Mouse (Mus musculus) inflammation-experienced regulatory T-cells, adult 6 months (primary cell): ENCODE data around the gene Fastk. TPM values are rescaled to one million over a fixed set of nuclear protein-coding genes. Genes with fewer than 3 reads are reported as not detected.

Source experiments
- ATAC-seq: one replicate; pipeline ENCODE4 v1.8.0; 2017
- polyA plus RNA-seq, 3 experiments: library from polyadenylated mRNA; unstranded; fragments of 100-300 nt; shearing (Covaris generic); gene quantifications; one replicate each; pipeline ENCODE4 v1.2.1; 2017

Fastk gene
- polyA plus RNA-seq = 10 to 100 TPM; 32.1 to 63.3 (median 63.0) TPM

DNA sequence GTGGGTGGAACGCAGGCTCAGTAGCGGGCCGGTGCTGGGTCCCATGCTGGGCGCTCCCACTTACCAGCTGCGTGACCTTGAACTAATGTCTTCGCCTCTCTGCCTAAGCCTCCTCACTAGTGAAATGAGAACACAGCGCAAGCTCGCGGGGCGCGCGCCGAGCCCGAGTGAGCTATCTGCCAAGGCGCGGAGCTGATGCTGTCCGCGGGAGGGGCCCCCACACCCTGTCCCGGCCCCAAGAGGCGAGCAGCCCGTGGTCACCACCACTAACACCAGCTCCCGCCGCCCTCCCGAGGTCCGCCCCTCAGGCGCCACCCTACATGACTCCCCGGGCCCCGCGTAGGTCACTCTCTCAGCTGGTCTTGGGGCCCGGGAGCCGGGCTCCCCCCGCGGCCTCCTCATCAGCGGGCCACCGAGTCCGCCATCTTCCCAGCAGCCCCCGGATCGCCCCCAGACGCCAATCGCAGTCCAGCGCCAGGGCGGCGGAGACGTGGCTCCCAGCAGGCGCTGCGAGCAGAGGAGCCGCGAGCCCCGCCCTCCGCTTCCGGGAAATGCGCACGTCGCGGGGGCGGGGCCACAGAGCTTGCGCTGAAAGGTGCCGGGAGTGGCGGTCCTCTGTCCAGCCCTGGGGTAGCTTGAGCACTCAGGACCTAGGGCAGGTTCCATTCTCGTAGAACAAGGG, at the start of gene Fastk:
Gene Fastk, minus strand, starts transcription at position 542 of the 682 bp plus-strand sequence.
- ATAC-seq = peak; percentile 74

DNA sequence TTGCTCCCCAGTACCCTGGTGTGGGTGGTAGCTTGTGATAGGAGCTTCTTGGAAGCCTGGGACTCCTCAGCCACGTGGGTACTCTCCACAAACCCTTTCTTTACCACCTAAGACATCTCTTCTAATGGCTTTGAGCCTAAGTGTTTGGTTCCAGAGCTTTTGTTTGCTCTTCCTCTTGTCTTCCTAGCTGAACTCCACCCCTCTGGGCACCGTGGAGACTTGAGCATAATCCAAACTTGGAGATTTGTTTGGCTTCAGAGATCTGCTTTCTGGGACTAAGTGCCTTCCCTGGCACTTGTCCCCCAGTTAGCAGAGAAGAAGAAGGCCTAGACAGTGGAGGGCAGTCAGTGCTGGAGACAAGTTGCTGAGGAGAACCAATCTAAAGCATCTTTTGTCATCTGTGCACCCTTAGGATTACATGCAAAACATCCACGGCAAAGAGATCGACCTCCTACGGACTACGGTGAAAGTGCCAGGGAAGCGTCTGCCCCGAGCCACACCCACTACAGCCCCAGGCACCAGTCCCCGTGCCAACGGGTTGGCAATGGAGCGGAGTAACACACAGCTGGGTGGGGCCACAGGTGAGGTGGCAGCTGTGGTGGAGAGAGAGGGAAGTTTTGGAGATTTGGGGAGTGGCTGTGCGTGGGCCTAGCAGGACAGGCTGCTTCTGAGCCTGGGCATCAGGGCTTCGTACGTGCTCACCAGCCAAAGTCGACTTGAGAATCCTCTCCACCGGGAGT, 47.6 kb upstream of the Fastk start:
- no peak for ATAC-seq

DNA sequence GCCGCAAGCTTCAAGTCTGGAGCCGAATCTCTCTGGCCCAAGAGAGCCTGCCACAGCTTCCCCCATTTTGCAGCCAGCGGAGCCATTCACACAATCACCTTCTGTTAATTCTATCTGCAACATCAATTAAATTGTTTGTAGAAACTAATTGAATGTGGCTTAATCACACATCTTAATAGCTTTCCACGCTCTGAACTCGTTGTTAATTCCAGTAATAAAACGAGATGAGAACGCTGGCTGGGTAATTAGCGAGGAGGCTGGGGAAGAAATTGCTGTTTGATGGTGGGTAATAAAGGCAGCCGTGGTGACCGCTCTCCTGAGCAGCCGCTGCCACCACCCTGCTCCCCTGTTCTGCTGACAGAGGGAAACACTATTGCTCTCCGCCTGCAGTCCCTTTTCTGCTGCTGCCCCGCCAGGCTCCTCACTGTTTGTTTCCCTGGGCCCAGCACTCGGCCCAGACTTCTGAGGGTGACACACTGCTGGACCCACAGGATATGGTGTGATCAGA, 45.4 kb upstream of the Fastk start:
- ATAC-seq = no peak

DNA sequence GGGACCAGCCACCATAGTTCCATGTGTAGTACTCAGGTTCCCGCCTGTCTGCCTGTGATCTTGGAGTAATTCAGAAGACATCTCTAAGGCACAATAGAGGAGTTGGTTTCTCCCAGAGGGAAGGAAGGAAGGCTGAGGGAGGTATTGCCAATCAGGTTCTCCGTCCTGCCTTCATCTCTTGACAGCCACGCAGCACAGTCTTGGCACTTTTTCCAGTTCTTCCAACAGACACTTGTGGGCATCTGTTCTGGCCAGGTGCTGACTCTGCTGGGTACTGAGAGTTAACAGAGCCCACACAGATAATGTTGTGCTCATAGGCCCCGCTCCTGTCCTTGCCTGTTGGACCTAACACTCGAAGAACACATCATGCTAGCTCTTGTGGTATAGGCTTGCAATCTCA, 41.7 kb upstream of the Fastk start:
- ATAC-seq = no peak

DNA sequence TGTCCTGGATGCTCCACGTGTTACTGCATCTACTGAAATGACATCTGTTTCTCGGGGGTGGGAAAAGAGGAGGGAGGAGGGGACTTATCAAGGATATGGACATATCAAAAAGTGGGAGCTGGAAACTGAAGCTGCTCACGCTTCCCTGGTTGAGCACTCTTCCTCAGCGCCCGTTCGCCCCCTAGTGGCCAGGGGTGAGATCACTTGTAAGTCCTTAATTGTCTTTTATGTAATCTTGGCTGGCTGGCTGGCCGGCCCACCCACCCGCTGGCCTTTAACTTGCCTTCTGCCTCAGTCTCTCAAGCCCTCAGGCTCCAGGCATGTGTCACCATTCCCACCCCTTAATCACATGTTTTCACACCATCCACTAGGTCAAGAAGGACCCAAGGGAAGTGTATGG, 41.0 kb upstream of the Fastk start:
- peak; percentile 57 for ATAC-seq

DNA sequence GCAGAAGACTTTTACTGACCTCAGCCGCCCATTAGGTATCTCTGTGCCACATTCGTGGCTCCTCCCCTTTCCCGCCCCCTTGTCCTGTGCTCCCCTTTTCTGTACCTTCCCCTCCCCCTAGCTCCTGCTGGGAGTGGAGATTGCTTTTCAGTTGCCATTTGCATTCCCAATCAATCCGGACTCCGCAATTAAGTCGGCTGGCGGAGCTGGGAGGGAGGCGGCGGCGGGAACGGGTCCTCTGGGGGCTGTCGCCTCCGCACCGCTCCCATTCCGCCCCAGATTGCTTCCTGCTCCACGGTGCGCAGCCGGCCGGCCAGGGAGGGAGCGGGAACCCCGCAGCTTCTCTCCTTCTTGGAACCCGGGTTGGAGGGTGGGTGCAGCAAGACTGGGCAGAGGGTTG, 39.9 kb upstream of the Fastk start:
- ATAC-seq = no peak

DNA sequence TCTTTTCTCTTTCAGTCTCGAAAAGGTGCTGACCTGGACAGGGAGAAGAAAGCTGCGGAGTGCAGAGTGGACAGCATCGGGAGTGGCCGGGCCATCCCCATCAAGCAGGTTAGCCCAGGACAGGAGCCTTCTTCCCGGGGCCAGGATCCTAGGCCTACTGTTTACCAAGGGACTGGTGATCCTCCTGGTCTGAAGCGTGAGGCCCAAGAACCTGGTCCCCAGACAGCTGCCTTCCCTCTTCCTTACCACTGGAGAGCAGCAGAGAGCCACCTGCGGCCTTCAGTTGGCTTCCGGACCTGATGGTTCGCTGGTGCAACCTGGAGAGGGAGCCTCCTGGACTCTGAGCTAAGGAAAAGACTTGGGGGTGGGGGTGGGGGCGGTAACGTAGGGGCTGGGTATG, 38.2 kb upstream of the Fastk start:
- ATAC-seq = peak; percentile 75

DNA sequence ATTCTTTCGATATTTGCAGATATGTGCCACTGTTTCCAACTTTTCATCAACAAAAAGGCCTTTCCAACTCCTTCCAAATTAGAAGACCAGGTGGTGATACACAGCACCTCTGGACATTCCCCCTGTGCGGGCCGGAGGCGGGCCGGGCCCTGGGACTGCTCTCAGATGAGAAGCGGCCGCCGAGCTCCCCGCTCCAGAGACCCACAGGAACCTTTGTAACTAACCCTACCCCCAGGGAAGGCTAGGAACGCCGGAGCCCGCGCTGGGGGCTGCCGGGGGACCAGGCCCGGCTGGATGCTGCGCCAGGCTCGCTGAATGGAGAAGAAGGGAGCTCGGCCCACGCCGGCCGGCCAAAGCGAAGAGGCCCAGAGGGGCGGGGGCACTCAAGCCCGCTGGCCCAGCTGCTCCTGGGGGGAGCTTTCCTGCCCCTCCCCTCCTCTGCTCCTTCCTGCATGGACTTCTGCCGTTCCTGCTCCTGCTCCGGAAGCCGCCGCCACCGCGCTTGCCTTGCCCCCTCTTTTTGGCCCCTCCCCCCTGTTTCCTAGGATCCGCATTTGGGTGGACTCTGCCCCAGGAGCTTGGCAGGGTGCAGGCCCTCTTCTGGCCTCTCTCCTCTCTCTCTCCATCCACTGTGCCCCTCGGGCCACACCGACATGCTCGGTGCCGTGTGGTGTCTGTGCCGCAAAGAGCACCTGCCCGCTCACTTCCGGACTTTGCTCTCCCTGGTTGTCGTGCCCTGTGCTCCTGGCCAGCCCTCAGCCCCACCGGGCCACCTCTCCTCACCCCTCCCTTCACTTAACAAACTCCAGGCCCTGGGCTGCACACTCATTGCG, 37.4 kb upstream of the Fastk start:
- ATAC-seq = no peak

DNA sequence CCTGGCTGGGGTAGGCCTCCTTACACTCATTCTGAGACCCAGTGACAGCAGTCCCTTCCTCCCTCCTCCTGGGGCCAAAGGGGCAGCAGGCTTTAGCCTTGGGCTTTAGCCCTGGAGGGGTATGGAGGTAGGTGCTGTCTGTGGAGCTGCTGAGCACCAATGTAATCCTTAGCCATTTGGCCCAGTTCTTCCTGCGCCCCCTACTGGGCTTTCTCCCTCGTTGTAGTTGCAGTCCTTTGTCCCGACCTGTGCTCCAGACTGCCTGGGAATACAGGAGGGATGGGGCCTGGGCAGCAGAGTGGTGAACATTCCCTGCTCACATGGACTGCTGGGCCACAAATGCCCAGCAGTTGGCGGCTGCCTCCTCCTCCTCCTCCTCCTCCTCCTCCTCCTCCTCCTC, 36.6 kb upstream of the Fastk start:
- no peak for ATAC-seq

DNA sequence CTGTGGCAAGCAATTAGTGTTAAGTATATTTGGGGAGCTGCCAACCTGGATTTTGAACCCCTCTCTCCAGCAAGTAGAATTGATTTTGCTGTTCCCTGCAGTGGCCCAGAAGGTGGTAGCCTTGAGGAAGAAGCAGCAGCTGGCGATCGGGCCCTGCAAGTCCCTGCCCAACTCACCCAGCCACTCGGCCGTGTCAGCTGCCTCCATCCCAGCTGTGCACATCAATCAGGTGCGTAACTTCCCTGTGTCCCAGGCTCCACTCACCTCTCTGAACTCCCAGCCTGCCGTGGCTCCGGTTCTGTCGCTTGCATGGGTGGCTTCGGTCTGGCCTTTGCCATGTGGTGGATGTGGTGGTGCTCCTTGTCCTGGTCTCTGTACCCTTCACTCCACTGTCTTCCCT, 32.8 kb upstream of the Fastk start:
- no peak for ATAC-seq

DNA sequence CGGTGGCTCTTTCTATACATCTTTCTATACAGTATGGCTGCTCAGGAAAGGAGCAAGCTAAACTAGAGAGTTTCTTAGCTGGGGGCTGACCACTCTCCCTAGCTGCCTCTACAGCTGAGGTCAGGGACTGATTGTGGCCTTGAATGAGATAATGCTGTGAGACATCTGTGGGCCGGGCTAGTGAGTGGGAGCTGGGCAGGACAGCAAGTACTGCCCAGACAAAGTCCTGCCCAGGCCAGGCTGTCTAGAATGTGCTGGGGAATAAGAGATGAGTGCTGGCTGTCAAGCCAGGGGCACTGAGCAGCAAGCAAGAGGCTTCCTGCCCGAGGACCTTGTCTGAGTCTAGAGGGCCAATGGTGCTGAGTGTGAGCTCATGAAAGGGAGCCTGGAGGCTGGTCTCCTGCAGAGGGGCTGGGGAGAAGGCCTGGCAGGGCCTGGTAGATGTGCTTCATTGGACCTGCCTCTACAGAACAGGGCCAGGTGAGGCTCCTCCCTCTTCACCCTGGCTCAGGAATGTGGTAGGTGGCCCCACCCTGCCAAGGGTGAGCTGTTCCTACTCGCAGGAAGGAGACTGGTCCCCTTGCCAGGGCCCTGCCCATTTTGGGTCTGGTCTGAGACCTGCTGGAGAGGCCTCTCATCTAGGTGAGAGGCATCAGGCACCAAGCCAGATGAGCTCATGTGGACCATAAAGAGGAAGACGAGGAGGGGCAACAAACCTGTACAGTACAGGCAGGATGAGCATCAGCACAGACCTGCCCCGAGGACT, 30.6 kb upstream of the Fastk start:
- ATAC-seq = no peak

DNA sequence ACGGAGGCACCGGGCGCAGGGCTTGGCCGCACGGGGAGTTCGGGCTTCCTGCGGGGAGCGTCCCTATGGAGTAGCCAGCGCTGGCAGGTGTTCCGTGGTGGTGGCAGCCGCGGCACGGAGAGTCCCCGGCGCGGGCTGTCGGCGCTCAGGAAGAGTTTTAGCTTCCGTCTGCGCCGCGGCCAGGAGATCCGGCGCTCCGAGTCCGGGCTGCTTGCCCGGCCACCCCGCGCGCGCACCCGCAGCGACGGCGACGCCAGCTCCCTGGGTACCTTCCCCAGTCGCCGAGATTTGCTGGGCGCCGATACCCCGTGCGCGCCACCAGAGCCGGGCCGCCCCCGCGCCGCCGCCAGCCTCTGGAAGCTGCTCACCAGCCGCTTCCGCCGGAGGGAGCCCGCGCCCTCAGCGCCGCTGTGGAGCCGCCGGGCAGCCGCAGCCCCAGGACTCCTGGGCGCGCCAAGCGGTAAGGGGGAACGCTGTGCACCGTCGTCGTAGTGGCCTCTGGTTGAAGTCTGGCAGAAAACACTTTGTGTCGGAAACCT, 29.7 kb upstream of the Fastk start:
- ATAC-seq = peak; percentile 67

DNA sequence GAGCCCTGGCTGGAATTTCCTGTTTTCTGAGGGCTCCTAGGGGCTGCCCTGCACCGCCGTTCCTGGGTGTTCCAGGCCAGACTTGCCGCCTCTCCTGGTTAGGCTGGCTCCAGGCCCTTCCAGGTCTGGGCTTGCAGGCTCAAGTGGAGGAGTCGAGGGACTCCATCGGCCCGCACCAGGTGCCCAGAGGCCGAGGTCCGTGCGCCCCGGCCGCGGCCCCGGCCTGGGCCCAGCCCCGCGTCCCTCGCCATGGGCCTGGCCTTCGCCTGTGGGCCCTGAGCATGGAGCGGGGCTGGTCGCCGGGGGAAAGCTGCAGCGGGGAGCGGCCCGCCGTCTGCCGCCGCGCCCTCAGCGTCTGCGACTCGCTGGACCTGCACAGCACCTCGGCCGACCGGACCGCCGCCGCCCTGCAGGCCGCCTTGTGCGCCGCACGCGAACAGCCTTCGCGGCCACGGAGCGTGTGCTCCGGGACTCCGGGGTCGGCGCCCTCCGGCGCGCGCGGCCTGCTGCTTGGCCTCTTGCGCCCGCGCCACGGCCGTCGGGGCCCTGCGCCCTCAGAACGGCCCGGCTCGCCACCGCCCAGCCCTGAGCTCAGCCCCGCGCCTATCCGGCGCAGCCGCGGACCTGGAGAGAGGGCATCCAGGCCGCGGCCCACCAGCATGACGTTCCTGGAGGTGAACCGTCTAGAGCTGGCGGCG, 29.1 kb upstream of the Fastk start:
- ATAC-seq = no peak

DNA sequence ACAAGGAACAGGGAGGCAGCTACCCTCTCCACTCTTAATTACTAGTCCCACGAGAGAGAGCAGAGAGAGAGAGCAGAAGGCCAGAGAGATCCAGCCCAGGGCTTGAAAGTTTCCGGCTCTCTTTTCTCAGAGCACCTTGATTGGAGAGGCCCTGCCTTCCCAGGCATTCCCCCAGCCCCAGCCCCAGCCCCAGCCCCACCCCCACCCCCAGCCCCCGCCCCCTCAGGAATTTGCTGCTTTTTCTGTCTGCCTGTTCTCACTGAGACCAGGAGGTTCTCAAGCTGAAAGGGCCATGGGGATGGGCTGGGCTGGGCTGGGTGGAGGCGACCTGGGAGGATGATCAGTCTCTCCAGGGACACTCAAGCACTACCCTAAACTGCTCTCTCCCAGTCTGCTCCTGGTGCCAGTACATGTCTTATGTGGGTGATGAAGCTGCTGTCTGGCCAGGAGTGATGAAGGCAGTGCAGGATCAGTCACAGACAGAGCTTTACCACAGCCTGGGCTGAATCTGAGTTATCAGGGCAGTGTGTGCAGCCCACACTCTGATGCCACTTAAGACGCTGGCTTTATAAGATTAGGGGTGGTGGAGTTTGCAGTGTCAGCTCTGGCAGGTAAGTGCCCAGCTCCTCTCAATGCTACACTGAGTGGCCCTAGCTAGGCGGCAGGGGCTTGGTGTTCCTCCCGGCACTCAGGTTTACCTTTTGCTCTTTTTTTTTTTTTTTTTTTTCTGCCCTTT, 28.0 kb upstream of the Fastk start:
- ATAC-seq = no peak

DNA sequence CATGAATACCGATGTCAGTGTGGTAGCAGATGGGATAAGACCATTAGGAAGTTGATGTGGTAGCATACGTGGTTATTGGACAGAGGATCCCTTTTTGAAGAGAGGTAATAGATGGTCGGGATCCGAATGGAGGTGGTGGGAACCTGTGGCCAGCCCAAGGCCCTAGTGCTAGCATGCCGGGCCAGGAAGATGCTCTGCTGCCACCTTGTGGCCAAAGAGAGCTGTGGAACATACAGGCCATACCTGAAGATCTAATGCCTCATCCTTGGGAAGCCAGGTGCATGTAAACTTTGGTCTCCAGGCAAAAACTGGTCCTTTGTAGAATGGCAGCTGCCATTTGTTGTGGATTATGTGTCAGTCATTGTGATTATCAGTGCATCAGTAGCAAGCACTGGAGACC, 25.5 kb upstream of the Fastk start:
- ATAC-seq = peak; percentile 67

DNA sequence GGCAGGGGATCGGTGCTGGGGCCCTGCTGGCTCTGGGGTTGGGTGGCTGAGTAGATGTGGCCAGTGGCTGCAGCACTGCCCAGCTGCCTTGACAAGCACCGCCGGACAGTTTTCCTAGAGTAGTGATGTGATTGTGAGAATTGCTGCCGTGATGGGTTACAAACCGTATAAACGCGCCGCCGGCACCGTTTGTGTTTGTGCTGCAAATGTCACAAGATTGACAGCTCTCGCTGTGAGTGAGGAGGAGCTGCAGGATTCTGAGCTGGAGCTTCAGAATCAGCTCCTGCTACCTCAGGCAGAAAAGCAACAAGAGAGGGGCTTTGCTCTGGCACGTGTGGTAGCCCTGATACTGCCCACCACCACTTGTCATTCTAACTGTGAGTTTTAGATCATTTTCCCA, 21.7 kb upstream of the Fastk start:
- no peak for ATAC-seq

DNA sequence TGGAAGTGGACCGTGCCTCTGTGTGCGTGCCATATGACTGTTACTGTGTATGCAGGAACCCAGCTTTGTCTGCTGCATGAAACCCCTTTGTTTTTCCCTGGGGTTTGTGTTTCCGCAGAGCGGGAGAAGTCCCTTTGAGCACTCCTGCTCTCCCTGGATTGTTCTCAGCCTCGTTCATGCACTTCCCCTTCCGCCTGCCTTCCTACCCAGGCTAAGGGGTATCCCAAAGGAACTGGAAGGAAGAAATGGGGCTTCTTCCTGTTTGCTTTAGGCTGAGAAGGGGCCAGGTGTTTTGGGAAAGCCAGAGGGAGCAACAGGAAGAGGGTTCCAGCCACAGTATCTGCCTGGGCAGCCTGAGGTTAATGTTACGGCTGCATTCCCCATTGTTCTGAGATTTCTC, 10.5 kb upstream of the Fastk start:
- no peak for ATAC-seq

DNA sequence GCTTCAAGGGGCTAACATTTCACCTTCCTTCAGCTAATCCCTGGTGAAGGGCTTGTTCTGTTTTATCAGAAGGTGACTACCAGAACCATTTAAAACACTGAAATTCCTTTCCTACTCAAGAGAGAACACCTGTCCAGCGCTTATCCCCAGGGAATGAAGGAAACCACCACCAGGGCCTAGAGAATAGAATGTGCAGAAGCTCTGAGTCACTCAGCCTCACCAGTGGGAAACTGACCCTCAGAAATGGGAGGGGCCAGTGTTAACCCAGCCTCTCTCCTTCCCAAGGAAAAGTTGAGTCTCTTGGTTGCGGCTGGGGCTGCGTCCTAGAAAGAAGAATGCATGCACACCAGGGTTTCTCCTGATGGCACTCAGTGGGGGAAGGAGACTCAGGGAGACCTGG, 10.0 kb upstream of the Fastk start:
- no peak for ATAC-seq

DNA sequence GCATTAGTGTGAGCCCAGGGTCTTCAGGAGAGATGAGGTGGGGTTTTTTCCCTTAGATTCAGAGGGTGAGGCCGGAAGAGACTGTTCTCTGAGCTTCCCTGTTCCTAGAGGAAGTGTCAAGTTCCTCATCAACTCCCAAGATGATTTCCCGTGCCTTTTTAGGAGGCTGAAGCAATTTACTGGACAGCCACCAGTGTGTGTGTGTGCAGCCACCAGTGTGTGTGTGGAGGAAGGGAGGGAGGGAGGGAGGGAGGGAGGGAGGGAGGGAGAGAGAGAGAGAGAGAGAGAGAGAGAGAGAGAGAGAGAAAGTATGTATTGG, 8.9 kb upstream of the Fastk start:
- no peak for ATAC-seq

DNA sequence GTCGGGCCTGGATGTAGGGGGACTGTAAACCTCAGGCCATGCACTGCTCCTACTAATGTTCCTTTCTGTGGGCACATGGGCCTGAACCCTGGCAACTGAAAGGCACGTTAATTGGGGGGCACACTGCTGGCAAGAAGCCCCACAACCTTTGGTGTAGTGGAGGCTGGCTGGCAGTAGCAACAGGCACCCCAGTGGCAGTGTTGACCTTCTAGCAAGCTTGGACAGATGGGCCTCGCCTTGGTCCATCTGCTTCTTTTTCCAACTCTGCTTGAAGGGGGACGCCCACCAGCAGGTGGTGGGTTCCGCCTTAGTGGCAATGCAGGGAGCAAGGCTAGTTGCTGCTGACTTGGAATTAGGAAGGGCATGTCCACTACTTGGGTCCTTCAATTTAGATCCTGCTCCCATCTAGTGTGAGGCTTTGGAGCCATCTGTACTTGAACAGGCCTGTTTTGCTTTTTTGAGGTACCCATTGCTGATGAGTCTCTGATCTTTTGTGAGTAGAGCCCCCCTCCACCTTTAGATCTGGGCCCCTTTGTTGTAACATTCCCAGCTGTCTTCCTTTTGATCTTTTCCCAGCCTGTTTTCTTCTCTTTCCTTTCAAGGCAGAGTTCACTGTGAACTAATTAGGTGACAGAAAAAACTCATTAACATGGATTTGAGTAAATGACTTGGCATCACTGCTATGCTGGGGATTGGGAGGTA, 8.3 kb upstream of the Fastk start:
- no peak for ATAC-seq
